In genomic region chr12:5336927-5337712, GRCm38 (mm10) we compare ENCODE assay signal across 11 mouse cellular contexts. TPM values are rescaled to one million over a fixed set of nuclear protein-coding genes. Genes with fewer than 3 reads are reported as not detected.
DNase-seq lines count a peak whose midpoint lies in the region; ATAC-seq lines count a peak whose summit lies in the region.
"Had no signal": no experiment of that assay in that cellular context is flagged by ENCODE, and none has a peak within 500 bp of the region (broad histone marks: within the 10 kb centered on the region; RNA-seq: fewer than 3 reads in every experiment).

No protein-coding gene starts in this region.

- no peak overlapping the region for H3K4me2 ChIP-seq in embryonic facial prominence, embryonic 12.5 days (replicated peaks)
- H3K4me2 ChIP-seq: lung, embryonic 14.5 days; stomach, embryonic 15.5 days had no signal

- no peaks in the 10 kb centered on the region for H3K36me3 ChIP-seq in embryonic facial prominence, embryonic 12.5 days
- H3K36me3 ChIP-seq: stomach, embryonic 15.5 days had no signal

- peaks cover 2% of the 10 kb centered on the region; the same call in 1 of the 2 replicates for H3K4me1 ChIP-seq in embryonic facial prominence, embryonic 12.5 days
- H3K4me1 ChIP-seq: stomach, embryonic 15.5 days had no signal

- H3K9ac ChIP-seq in embryonic facial prominence, embryonic 12.5 days, result no peak overlapping the region
- H3K9ac ChIP-seq: lung, embryonic 14.5 days; stomach, embryonic 15.5 days had no signal

- WGBS in embryonic facial prominence, embryonic 12.5 days, result 26% methylated on average over 8 of the region's 8 CpGs

- no peak overlapping the region for H3K4me3 ChIP-seq in embryonic facial prominence, embryonic 12.5 days
- H3K4me3 ChIP-seq: stomach, embryonic 15.5 days had no signal

- no peak overlapping the region for H3K27ac ChIP-seq in embryonic facial prominence, embryonic 12.5 days
- H3K27ac ChIP-seq: stomach, embryonic 15.5 days had no signal

- peak; percentile 51 for DNase-seq in gastrocnemius, adult 18-20 months (ENCODE audit: low spot score)
- no peak for DNase-seq in gastrocnemius, postnatal 4 days (ENCODE audit: low spot score in 2 of 2)
- DNase-seq in adrenal gland, postnatal 14 days, result peak; percentile 42
- DNase-seq in kidney, postnatal 14 days, result peak; percentile 17
- DNase-seq in frontal cortex, postnatal 10 days (ENCODE audit: low spot score in 2 of 2), result no peak
- DNase-seq in left cerebral cortex, adult 11 months (ENCODE audit: low spot score), result no peak
- DNase-seq: lung, embryonic 14.5 days had no signal

- no peaks in the 10 kb centered on the region for H3K27me3 ChIP-seq in embryonic facial prominence, embryonic 12.5 days
- H3K27me3 ChIP-seq: stomach, embryonic 15.5 days had no signal

- ATAC-seq in embryonic facial prominence, embryonic 12.5 days (ENCODE audit: insufficient number of reproducible peaks, insufficient read depth, low FRiP score, low TSS enrichment), result peak; percentile 48; the same call in 1 of the 2 replicates
- no peak for ATAC-seq in CD4-positive, CD25-positive, alpha-beta regulatory T cell, adult 4 months

- H3K9me3 ChIP-seq in embryonic facial prominence, embryonic 12.5 days, result no peaks in the 10 kb centered on the region
- H3K9me3 ChIP-seq: stomach, embryonic 15.5 days had no signal

RNA-seq across cellular contexts. Expression of gene Klhl29, which starts 38.4 kb away (rescaled TPM):
- total RNA-seq in gastrocnemius, adult 18-20 months (2021), result 1 to 10 TPM; 1.9 to 3.4 TPM
- total RNA-seq in gastrocnemius, postnatal 4 days (2021), result 1 to 10 TPM; 6.4 to 8.9 TPM
- total RNA-seq in adrenal gland, postnatal 14 days (2021), result 10.2 and 10.4 TPM in 2 replicates
- 2.6 and 3.4 TPM in 2 replicates for polyA plus RNA-seq in embryonic facial prominence, embryonic 12.5 days (2016; fragmentation: Nextera tagmentation; extraction: Ambion mirVana)
- polyA plus RNA-seq in CD4-positive, CD25-positive, alpha-beta regulatory T cell, adult 4 months (2017; shearing (Covaris generic)), result under 1 TPM; 0.22 to 0.32 TPM
- total RNA-seq: hematopoietic stem cell, adult 5-6 weeks had no signal

Comparison
In these comparisons a context has a peak if more than half of its experiments do, and no peak if none do; other contexts are left out.
1. DNase-seq: peak in gastrocnemius, adult 18-20 months (single experiment), adrenal gland, postnatal 14 days (single experiment) and kidney, postnatal 14 days (single experiment); none in gastrocnemius, postnatal 4 days (0 of 2), frontal cortex, postnatal 10 days (0 of 2) and left cerebral cortex, adult 11 months (single experiment).